In genomic region chr6:82871632-82872331, GRCm38 (mm10) we compare ENCODE assay signal across 12 mouse cellular contexts.
DNase-seq lines count a peak whose midpoint lies in the region; ATAC-seq and TF ChIP-seq lines count a peak whose summit lies in the region.
"Had no signal": no experiment of that assay in that cellular context is flagged by ENCODE, and none has a peak within 500 bp of the region (broad histone marks: within the 10 kb centered on the region; RNA-seq: fewer than 3 reads in every experiment).

No protein-coding gene starts in this region.

- no peak overlapping the region for H3K27ac ChIP-seq in liver, embryonic 11.5 days (ENCODE audit: low read depth, low read length)
- H3K27ac ChIP-seq: midbrain, embryonic 15.5 days had no signal

- no peaks in the 10 kb centered on the region for H3K36me3 ChIP-seq in liver, embryonic 11.5 days (ENCODE audit: control insufficient read depth, insufficient read depth, low read length)
- H3K36me3 ChIP-seq in myocyte (ENCODE audit: control insufficient read depth, insufficient read depth), result no peaks in the 10 kb centered on the region
- H3K36me3 ChIP-seq: midbrain, embryonic 15.5 days had no signal

- peaks cover 5% of the 10 kb centered on the region for H3K4me1 ChIP-seq in liver, embryonic 11.5 days (replicated peaks; ENCODE audit: control insufficient read depth, insufficient read depth, low read length)
- H3K4me1 ChIP-seq: midbrain, embryonic 15.5 days had no signal

- no peak overlapping the region for H3ac ChIP-seq in myocyte (ENCODE audit: control insufficient read depth, insufficient read length)

- ATAC-seq in liver, embryonic 11.5 days (replicated peaks; ENCODE audit: low FRiP score), result no peak
- ATAC-seq: midbrain, embryonic 15.5 days had no signal

- no peak for TF ChIP-seq POLR2A in myocyte (IDR thresholded peaks at IDR 0.05; ENCODE audit: insufficient read length, low read depth)

- DNase-seq in adrenal gland, postnatal 14 days, result peak; percentile 34
- DNase-seq in adrenal gland, postnatal 25 days, result no peak
- DNase-seq in liver, embryonic 11.5 days (ENCODE audit: low spot score), result no peak
- DNase-seq in liver, result no peak
- DNase-seq in fat pad, adult 2 months (ENCODE audit: extremely low read depth, low read depth, low spot score), result peak; percentile 89
- DNase-seq in layer of hippocampus, postnatal 10 days (ENCODE audit: low spot score in 2 of 2), result no peak
- DNase-seq in B cell, adult 2 months, result no peak
- DNase-seq: cerebellum, postnatal 10 days; heart, adult 18-20 months; thymus, postnatal 36 days had no signal

- no peaks in the 10 kb centered on the region for H3K27me3 ChIP-seq in liver, embryonic 11.5 days (replicated peaks; ENCODE audit: control insufficient read depth, insufficient read depth, low read length)
- H3K27me3 ChIP-seq in myocyte (ENCODE audit: control insufficient read depth, insufficient read depth, insufficient read length), result no peaks in the 10 kb centered on the region
- H3K27me3 ChIP-seq: midbrain, embryonic 15.5 days had no signal

- peak overlapping the region; percentile 36; the same call in 1 of the 2 replicates for H3K4me2 ChIP-seq in liver, embryonic 11.5 days
- peak overlapping the region; percentile 77 for H3K4me2 ChIP-seq in myocyte (ENCODE audit: low read depth)
- H3K4me2 ChIP-seq: midbrain, embryonic 15.5 days had no signal

- WGBS in liver, embryonic 11.5 days, result 21% methylated on average over 5 of the region's 5 CpGs

- no peaks in the 10 kb centered on the region for H3K79me2 ChIP-seq in myocyte (ENCODE audit: control insufficient read depth, insufficient read depth)

- H3K9ac ChIP-seq in liver, embryonic 11.5 days (ENCODE audit: low read depth, low read length), result no peak overlapping the region
- H3K9ac ChIP-seq: midbrain, embryonic 15.5 days had no signal

- no peaks in the 10 kb centered on the region for H3K9me3 ChIP-seq in liver, embryonic 11.5 days (ENCODE audit: control insufficient read depth, low read length)
- H3K9me3 ChIP-seq: midbrain, embryonic 15.5 days had no signal

- no peak overlapping the region for H3K4me3 ChIP-seq in liver, embryonic 11.5 days (ENCODE audit: low read depth, low read length)
- no peak overlapping the region for H3K4me3 ChIP-seq in myocyte
- H3K4me3 ChIP-seq: midbrain, embryonic 15.5 days had no signal

TF ChIP-seq in myocyte, 11 proteins besides CTCF, POLR2A, EP300 and RAD21:
- no peak for TF ChIP-seq E2F4 (IDR thresholded peaks at IDR 0.05; ENCODE audit: insufficient read depth)
- TF ChIP-seq SRF (IDR thresholded peaks at IDR 0.05; ENCODE audit: control insufficient read depth, insufficient read length, low read depth), result no peak
- TF ChIP-seq CEBPB (IDR thresholded peaks at IDR 0.05; ENCODE audit: insufficient read depth, poor library complexity, severe bottlenecking), result peak; percentile 80
- TF ChIP-seq TCF3 (IDR thresholded peaks at IDR 0.05; ENCODE audit: insufficient read length, low read depth), result no peak

Comparison
In these comparisons a context has a peak if more than half of its experiments do, and no peak if none do; other contexts are left out.
1. DNase-seq: peak in adrenal gland, postnatal 14 days (single experiment) and fat pad, adult 2 months (single experiment); none in adrenal gland, postnatal 25 days (single experiment), liver, embryonic 11.5 days (single experiment), liver (single experiment), layer of hippocampus, postnatal 10 days (0 of 2) and B cell, adult 2 months (0 of 2).